Mouse (Mus musculus): ENCODE data around the gene Vmn2r115. TPM values are rescaled to one million over a fixed set of nuclear protein-coding genes. Genes with fewer than 3 reads are reported as not detected.

The Vmn2r115 gene
- not detected in 2 replicates for polyA plus RNA-seq (2015; fragmentation: Nextera tagmentation; extraction: Ambion mirVana)

GRCm38 (mm10) chr17:23343441-23343840 is at the start of gene Vmn2r115:
TSS of gene Vmn2r115 (plus strand) at chr17:23343741.

GRCm38 (mm10) chr17:23312437-23312836 is 31.1 kb upstream of the Vmn2r115 start, which contains the start of gene Vmn2r114:
TSS of gene Vmn2r114 (minus strand) at chr17:23312537.

GRCm38 (mm10) chr17:23384304-23384703 is 40.8 kb downstream of the Vmn2r115 start, which contains the start of gene Vmn2r116:
TSS of gene Vmn2r116 (plus strand) at chr17:23384604.

Other genes starting within 250 kb of the Vmn2r115 start
- 3.1 and 4.1 TPM in 2 replicates for gene Zfp40, start 150.5 kb upstream of the Vmn2r115 start, polyA plus RNA-seq (2015; fragmentation: Nextera tagmentation; extraction: Ambion mirVana)
- not detected in 2 replicates for gene Vmn2r114, start 31.2 kb upstream of the Vmn2r115 start, polyA plus RNA-seq (2015; fragmentation: Nextera tagmentation; extraction: Ambion mirVana)
- not detected in 2 replicates for gene Vmn2r116, start 40.9 kb downstream of the Vmn2r115 start, polyA plus RNA-seq (2015; fragmentation: Nextera tagmentation; extraction: Ambion mirVana)
- gene Vmn2r117, start 136.0 kb downstream of the Vmn2r115 start, polyA plus RNA-seq (2015; fragmentation: Nextera tagmentation; extraction: Ambion mirVana): not detected in 2 replicates
- 6.9 and 8.1 TPM in 2 replicates for gene Zfp213, start 220.5 kb downstream of the Vmn2r115 start, polyA plus RNA-seq (2015; fragmentation: Nextera tagmentation; extraction: Ambion mirVana)

Data from spleen, postnatal 0 days (tissue).